Mouse (Mus musculus) limb, embryonic 13.5 days (tissue): ENCODE measurements around the gene Hscb. TPM values are rescaled to one million over a fixed set of nuclear protein-coding genes. Genes with fewer than 3 reads are reported as not detected.
"Not testable (repeated sequence)": the region's sequence is repeated elsewhere in the genome, so short reads cannot be mapped to it uniquely, and the experiment has no call there.

Experiments used
- ATAC-seq: fragments of 200-750 bp; cut with Nextera tagmentation; 2 replicates; pipeline ENCODE4 v1.8.0; 2017; ENCODE audit warnings: low read depth, moderate number of reproducible peaks, moderate TSS enrichment; ENCODE audit not compliant: low FRiP score
- H3K27ac ChIP-seq: fragments of 300-500 bp; sonication (generic); 2 replicates; pipeline ENCODE4 v1.5.1; 2015; ENCODE audit warnings: inconsistent platforms, mild to moderate bottlenecking, moderate library complexity
- H3K27me3 ChIP-seq: fragments of 300-500 bp; sonication (generic); 2 replicates; pipeline ENCODE4 v1.6.1; 2015; ENCODE audit warnings: mild to moderate bottlenecking, inconsistent platforms
- H3K36me3 ChIP-seq: fragments of 300-500 bp; sonication (generic); 2 replicates; pipeline ENCODE4 v1.6.1; 2015; ENCODE audit warnings: inconsistent platforms, mild to moderate bottlenecking, moderate library complexity
- H3K4me1 ChIP-seq: fragments of 300-500 bp; sonication (generic); 2 replicates; pipeline ENCODE4 v1.6.1; 2015; ENCODE audit warnings: inconsistent platforms
- H3K4me2 ChIP-seq: fragments of 300-500 bp; sonication (generic); replicated peaks from 2 replicates; pipeline ENCODE4 v1.6.1; 2015; ENCODE audit warnings: inconsistent platforms, mild to moderate bottlenecking, moderate library complexity
- H3K4me3 ChIP-seq: fragments of 300-500 bp; sonication (generic); 2 replicates; pipeline ENCODE4 v1.5.1; 2015; ENCODE audit warnings: moderate library complexity, mild to moderate bottlenecking, inconsistent platforms
- H3K9ac ChIP-seq: fragments of 300-500 bp; sonication (generic); 2 replicates; pipeline ENCODE4 v1.6.1; 2015; ENCODE audit warnings: mild to moderate bottlenecking, inconsistent platforms
- H3K9me3 ChIP-seq: fragments of 300-500 bp; sonication (generic); 2 replicates; pipeline ENCODE4 v1.6.1; 2016; ENCODE audit warnings: inconsistent platforms
- WGBS: fragments of 180-500 bp; shearing (Covaris S2); methylation state at CpG from one replicate; pipeline ENCODE4 v1.1.7; 2015; 5-methylcytosine and 5-hydroxymethylcytosine counted together
- polyA plus RNA-seq: library from polyadenylated mRNA; unstranded; fragments of >200 nt; fragmentation: Nextera tagmentation; extraction: Ambion mirVana; gene quantifications from 2 replicates; pipeline ENCODE4 v1.2.1, GENCODE M21; 2015

Hscb gene
- polyA plus RNA-seq, 1 experiment from 2014 or later = 26.5 TPM

- H3K27me3 ChIP-seq = no peaks in the 10 kb centered on the region
- H3K4me1 ChIP-seq = no peaks in the 10 kb centered on the region
- no peak overlapping the region for H3K9ac ChIP-seq
- H3K36me3 ChIP-seq = peaks cover 36% of the 10 kb centered on the region
- no peaks in the 10 kb centered on the region for H3K9me3 ChIP-seq
- no peak overlapping the region for H3K27ac ChIP-seq
- no peak overlapping the region for H3K4me2 ChIP-seq
- 96% methylated on average over 5 of the region's 5 CpGs for WGBS
- no peak for ATAC-seq
- H3K4me3 ChIP-seq = no peak overlapping the region
Measured at GRCm38 (mm10) chr5:110860445-110860844, 20.9 kb upstream of the Hscb start.

- Histone ChIP-seq H3K36me3 (peaks cover 36% of the 10 kb centered on the region), H3K4me3 (no peak overlapping the region), H3K9me3 (no peaks in the 10 kb centered on the region), H3K4me1 (peaks cover 2% of the 10 kb centered on the region; the same call in 1 of the 2 replicates), H3K4me2 (no peak overlapping the region; the same call in 1 of the 2 replicates), H3K27ac (peak overlapping the region; percentile 65), H3K27me3 (no peaks in the 10 kb centered on the region), H3K9ac (no peak overlapping the region)
- 59% methylated on average over 13 of the region's 13 CpGs for WGBS
- ATAC-seq = peak; percentile 24; the same call in 1 of the 2 replicates
Measured at GRCm38 (mm10) chr5:110859013-110859650, 19.6 kb upstream of the Hscb start.

- no peak overlapping the region for H3K4me3 ChIP-seq
- no peak for ATAC-seq
- no peaks in the 10 kb centered on the region for H3K27me3 ChIP-seq
- H3K4me2 ChIP-seq = no peak overlapping the region
- no peak overlapping the region for H3K9ac ChIP-seq
- H3K9me3 ChIP-seq = 0 out of 2 replicates have a peak, but pooled peaks cover 5% of the 10 kb centered on the region
- no peak overlapping the region for H3K27ac ChIP-seq
- 53% methylated on average over 5 of the region's 5 CpGs for WGBS
- peaks cover 36% of the 10 kb centered on the region for H3K36me3 ChIP-seq
- H3K4me1 ChIP-seq = peaks cover 5% of the 10 kb centered on the region; the same call in 1 of the 2 replicates
Measured at GRCm38 (mm10) chr5:110857091-110857490, 17.5 kb upstream of the Hscb start.

DNA sequence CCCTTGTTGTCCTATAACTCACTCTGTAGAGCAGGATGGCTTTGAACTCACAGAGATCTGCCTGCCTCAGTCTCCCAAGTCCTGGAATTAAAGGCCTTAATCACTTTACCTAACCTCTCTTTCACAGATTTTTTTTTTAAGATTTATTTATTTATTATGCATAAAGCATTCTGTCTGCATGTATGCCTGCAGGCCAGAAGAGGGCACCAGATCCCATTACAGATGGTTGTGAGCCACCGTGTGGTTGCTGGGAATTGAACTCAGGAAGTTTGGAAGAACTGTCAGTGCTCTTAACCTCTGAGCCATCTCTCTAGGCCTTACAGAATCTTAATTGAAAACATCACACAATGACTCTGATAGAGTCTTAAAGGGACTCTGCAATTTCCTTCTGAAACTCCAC is 13.4 kb upstream of the Hscb start:
- Histone ChIP-seq H3K9me3 (0 out of 2 replicates have a peak, but pooled peaks cover 5% of the 10 kb centered on the region), H3K9ac (no peak overlapping the region), H3K36me3 (peaks cover 30% of the 10 kb centered on the region), H3K27ac (no peak overlapping the region), H3K27me3 (no peaks in the 10 kb centered on the region), H3K4me1 (peaks cover 5% of the 10 kb centered on the region; the same call in 1 of the 2 replicates), H3K4me2 (no peak overlapping the region), H3K4me3 (no peak overlapping the region)
- WGBS = 81% methylated on average over 1 of the region's 1 CpGs
- no peak for ATAC-seq

DNA sequence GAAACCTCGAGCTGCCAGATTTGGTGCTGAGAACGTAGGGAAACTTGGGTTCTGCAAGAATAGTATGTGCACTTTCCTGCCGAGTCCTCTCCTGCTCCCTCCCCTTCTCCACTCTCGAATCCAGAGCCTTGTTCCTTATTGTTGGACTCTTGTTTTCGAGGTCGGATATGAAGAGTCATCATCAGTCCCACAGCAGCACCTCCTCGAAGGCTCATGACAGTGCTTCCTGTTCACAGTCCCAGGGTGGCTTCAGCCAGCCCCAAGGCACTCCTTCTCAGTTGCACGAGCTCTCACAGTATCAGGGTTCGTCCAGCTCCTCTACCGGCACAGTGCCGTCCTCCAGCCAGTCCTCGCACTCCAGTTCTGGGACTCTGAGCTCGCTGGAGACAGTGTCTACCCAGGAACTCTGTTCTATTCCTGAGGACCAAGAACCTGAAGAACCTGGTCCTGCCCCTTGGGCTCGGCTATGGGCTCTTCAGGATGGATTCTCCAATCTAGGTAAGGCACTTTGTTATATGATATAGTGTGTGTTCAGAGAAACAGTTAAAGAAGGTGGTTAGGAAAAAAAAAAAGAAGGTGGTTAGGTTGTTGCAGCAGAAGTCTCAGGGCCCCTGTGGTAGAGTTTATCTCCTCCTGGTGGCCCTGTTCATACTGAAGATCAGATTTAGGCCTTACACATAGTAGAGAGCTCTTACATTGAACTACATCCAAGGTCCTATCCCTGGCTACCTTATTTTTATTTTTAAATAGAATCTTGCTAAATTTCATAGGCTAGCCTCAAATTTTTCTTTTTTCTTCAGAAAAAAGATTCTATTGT is 1.7 kb upstream of the Hscb start:
- 92% methylated on average over 14 of the region's 14 CpGs for WGBS
- H3K27me3 ChIP-seq = no peaks in the 10 kb centered on the region
- H3K36me3 ChIP-seq = peaks cover 43% of the 10 kb centered on the region
- H3K4me3 ChIP-seq = no peak overlapping the region
- H3K9ac ChIP-seq = no peak overlapping the region
- H3K9me3 ChIP-seq = no peaks in the 10 kb centered on the region
- peak overlapping the region; percentile 77; the same call in 1 of the 2 replicates for H3K4me2 ChIP-seq
- peaks cover 14% of the 10 kb centered on the region; the same call in 1 of the 2 replicates for H3K4me1 ChIP-seq
- no peak for ATAC-seq
- no peak overlapping the region for H3K27ac ChIP-seq

- WGBS = 11% methylated on average over 4 of the region's 4 CpGs
- peak overlapping the region; percentile 77 for H3K4me2 ChIP-seq
- peak overlapping the region; percentile 71 for H3K4me3 ChIP-seq
- no peaks in the 10 kb centered on the region for H3K9me3 ChIP-seq
- H3K9ac ChIP-seq = peak overlapping the region; percentile 63
- H3K27ac ChIP-seq = peak overlapping the region; percentile 84
- no peak for ATAC-seq
- H3K36me3 ChIP-seq = peaks cover 35% of the 10 kb centered on the region
- H3K4me1 ChIP-seq = peaks cover 17% of the 10 kb centered on the region; the same call in 1 of the 2 replicates
- H3K27me3 ChIP-seq = no peaks in the 10 kb centered on the region
Measured at GRCm38 (mm10) chr5:110840465-110840864, 888 bp upstream of the Hscb start.

DNA sequence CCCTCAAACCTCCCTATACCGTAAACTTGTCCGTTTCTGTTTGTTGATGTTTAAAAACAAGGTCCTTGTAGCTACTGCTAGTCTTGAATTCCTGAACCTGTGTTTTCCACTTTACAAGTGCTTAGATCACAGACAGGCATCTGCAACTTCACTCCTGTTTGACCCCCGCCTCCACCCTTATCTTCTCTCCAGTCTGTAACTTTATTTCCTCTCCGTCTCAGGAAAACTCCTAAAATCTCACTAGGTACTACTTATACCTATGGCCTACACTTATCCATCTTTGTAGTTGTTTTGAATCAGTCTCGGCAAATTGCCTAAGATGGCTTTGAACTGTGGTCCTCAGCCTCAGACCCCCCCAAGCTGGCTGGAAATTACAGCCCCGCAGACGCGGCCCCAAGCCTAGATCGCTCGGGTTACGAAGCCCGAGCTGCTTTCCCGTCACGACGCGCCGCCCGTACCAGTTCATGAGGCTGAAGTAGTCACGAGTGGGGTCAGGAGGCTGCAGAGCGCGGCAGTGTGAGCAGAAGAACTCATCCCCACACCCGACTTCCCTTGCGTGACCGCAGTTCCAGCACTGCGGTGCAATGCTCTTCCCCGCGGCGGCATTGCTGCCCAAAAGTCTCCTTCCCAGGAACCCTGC is 419 bp downstream of the Hscb start:
- Histone ChIP-seq H3K36me3 (peaks cover 24% of the 10 kb centered on the region), H3K4me3 (peak overlapping the region; percentile 71), H3K27ac (peak overlapping the region; percentile 81; the same call in 1 of the 2 replicates), H3K4me1 (peaks cover 17% of the 10 kb centered on the region; the same call in 1 of the 2 replicates), H3K4me2 (peak overlapping the region; percentile 78), H3K27me3 (no peaks in the 10 kb centered on the region), H3K9ac (peak overlapping the region; percentile 80), H3K9me3 (no peaks in the 10 kb centered on the region)
- WGBS = 4% methylated on average over 28 of the region's 28 CpGs
- ATAC-seq = peak; percentile 66; the same call in 1 of the 2 replicates

- not testable (repeated sequence) for H3K4me3 ChIP-seq, H3K27ac ChIP-seq, ATAC-seq, H3K4me2 ChIP-seq, H3K9ac ChIP-seq, H3K27me3 ChIP-seq, H3K9me3 ChIP-seq
- WGBS = 95% methylated on average over 5 of the region's 5 CpGs
- Histone ChIP-seq H3K4me1 (peaks cover 17% of the 10 kb centered on the region; the same call in 1 of the 2 replicates), H3K36me3 (peaks cover 18% of the 10 kb centered on the region)
Measured at GRCm38 (mm10) chr5:110838016-110838415, 1.6 kb downstream of the Hscb start.

- Histone ChIP-seq H3K36me3 (peaks cover 14% of the 10 kb centered on the region; the same call in 1 of the 2 replicates), H3K4me2 (0 out of 2 replicates have a peak overlapping the region, but pooled peaks have one; percentile 1), H3K9me3 (no peaks in the 10 kb centered on the region), H3K9ac (no peak overlapping the region), H3K4me3 (no peak overlapping the region), H3K27me3 (no peaks in the 10 kb centered on the region), H3K27ac (no peak overlapping the region), H3K4me1 (peaks cover 17% of the 10 kb centered on the region; the same call in 1 of the 2 replicates)
- no peak for ATAC-seq
- WGBS = 26% methylated on average over 3 of the region's 3 CpGs
Measured at GRCm38 (mm10) chr5:110835959-110836358, 3.6 kb downstream of the Hscb start.

GRCm38 (mm10) chr5:110831036-110831720 is 8.4 kb downstream of the Hscb start:
- no peak for ATAC-seq
- Histone ChIP-seq H3K9me3 (no peaks in the 10 kb centered on the region), H3K27me3 (no peaks in the 10 kb centered on the region), H3K36me3 (peaks cover 20% of the 10 kb centered on the region; the same call in 1 of the 2 replicates), H3K27ac (no peak overlapping the region), H3K4me2 (no peak overlapping the region), H3K9ac (no peak overlapping the region), H3K4me1 (peaks cover 6% of the 10 kb centered on the region; the same call in 1 of the 2 replicates), H3K4me3 (no peak overlapping the region)
- WGBS = 87% methylated on average over 5 of the region's 5 CpGs

DNA sequence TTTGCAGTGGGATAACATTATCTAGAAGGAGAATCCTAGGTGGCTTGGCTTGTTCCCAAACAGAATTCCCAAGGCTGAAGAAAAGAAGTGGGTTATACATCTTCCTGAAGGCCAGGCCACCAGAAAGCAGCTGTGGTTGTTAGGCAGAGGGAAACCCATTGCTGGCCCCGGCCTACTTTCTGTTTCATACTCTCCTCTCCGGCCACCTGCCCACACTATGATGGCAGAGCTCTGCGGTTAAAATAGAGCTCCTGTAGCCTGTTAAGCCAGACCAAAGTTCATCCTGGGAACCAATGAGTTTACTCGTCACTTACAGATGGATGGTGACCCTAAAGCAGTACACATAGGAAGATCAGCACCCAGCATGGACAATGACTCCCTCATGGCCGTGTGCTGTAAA is 12.0 kb downstream of the Hscb start:
- Histone ChIP-seq H3K36me3 (peaks cover 14% of the 10 kb centered on the region; the same call in 1 of the 2 replicates), H3K4me2 (no peak overlapping the region), H3K9ac (no peak overlapping the region), H3K4me1 (0 out of 2 replicates have a peak, but pooled peaks cover 5% of the 10 kb centered on the region), H3K27ac (no peak overlapping the region), H3K9me3 (no peaks in the 10 kb centered on the region), H3K4me3 (no peak overlapping the region), H3K27me3 (no peaks in the 10 kb centered on the region)
- 87% methylated on average over 5 of the region's 5 CpGs for WGBS
- no peak for ATAC-seq
